ENCODE assay signal across 9 mouse cellular contexts in the genomic region with DNA sequence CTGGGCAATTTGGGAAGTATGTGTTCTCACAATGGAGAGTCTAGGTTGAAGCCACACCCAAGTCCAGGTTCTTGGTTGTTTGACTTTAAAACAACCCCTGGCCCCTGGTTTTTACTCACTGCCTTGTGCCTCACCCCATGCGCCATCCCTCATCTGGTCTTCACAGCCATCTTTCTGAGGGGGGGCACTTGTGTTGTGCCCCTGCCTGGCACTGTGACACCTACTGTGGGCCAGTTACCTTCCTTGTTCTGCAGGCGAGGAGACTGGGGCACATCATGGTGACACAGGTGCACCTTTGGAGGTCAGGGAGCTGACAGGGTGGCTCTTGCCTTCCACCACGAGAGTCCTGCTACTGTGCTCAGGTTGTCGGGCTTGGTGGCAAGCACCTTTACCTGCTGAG.
"Had no signal": no experiment of that assay in that cellular context is flagged by ENCODE, and none has a peak within 500 bp of the region (broad histone marks: within the 10 kb centered on the region; RNA-seq: fewer than 3 reads in every experiment).

No protein-coding gene starts in this region.

- H3K27me3 ChIP-seq: liver, embryonic 12.5 days; midbrain, embryonic 13.5 days; neural tube, embryonic 15.5 days had no signal

- H3K4me3 ChIP-seq: layer of hippocampus, adult 2 months; liver, embryonic 12.5 days; midbrain, embryonic 13.5 days; myocyte; neural tube, embryonic 15.5 days had no signal

- H3K9me3 ChIP-seq: liver, embryonic 12.5 days; midbrain, embryonic 13.5 days; neural tube, embryonic 15.5 days had no signal

- H3K9ac ChIP-seq: liver, embryonic 12.5 days; midbrain, embryonic 13.5 days; neural tube, embryonic 15.5 days had no signal

- H3K27ac ChIP-seq: kidney, postnatal 0 days; layer of hippocampus, adult 2 months; liver, embryonic 12.5 days; midbrain, embryonic 13.5 days; neural tube, embryonic 15.5 days had no signal

- H3K36me3 ChIP-seq: liver, embryonic 12.5 days; midbrain, embryonic 13.5 days; neural tube, embryonic 15.5 days had no signal

- ATAC-seq: liver, embryonic 12.5 days; midbrain, embryonic 13.5 days had no signal

- H3K4me2 ChIP-seq: liver, embryonic 12.5 days; midbrain, embryonic 13.5 days; neural tube, embryonic 15.5 days had no signal

- DNase-seq: kidney, adult 11 months; kidney, adult 9 months; kidney, postnatal 36 days had no signal
